11 mouse cellular contexts compared by ENCODE assay signal in genomic region chr2:43968581-43968980, GRCm38 (mm10).
DNase-seq lines count a peak whose midpoint lies in the region; ATAC-seq lines count a peak whose summit lies in the region.
"Had no signal": no experiment of that assay in that cellular context is flagged by ENCODE, and none has a peak within 500 bp of the region (broad histone marks: within the 10 kb centered on the region; RNA-seq: fewer than 3 reads in every experiment).

No protein-coding gene starts in this region.

- no peak overlapping the region for H3K4me2 ChIP-seq in heart, embryonic 12.5 days
- H3K4me2 ChIP-seq: embryonic facial prominence, embryonic 13.5 days had no signal

- DNase-seq in heart, postnatal 14 days: peak; percentile 6 to 12
- DNase-seq in retina, postnatal 1 day: peak; percentile 20
- no peak for DNase-seq in retina, embryonic 14.5 days (ENCODE audit: low spot score)
- peak; percentile 21 for DNase-seq in gastrocnemius, postnatal 10 days
- peak; percentile 8 for DNase-seq in testis, postnatal 14 days (ENCODE audit: low spot score)
- DNase-seq in layer of hippocampus, adult 9-10 months (ENCODE audit: low spot score): no peak
- DNase-seq: cerebellum, adult 8-10 months had no signal

- intact Hi-C loops in heart, postnatal 14 days (cut with DNase I): no loop called here

- H3K36me3 ChIP-seq in heart, embryonic 12.5 days: no peaks in the 10 kb centered on the region
- H3K36me3 ChIP-seq: embryonic facial prominence, embryonic 13.5 days had no signal

- H3K4me3 ChIP-seq in heart, embryonic 12.5 days: no peak overlapping the region
- H3K4me3 ChIP-seq: embryonic facial prominence, embryonic 13.5 days; layer of hippocampus, adult 2 months had no signal

- no peaks in the 10 kb centered on the region for H3K27me3 ChIP-seq in heart, embryonic 12.5 days (replicated peaks)
- H3K27me3 ChIP-seq: embryonic facial prominence, embryonic 13.5 days had no signal

- H3K9me3 ChIP-seq in heart, embryonic 12.5 days (replicated peaks): no peaks in the 10 kb centered on the region
- H3K9me3 ChIP-seq: embryonic facial prominence, embryonic 13.5 days had no signal

- WGBS in heart, embryonic 12.5 days: 49% methylated on average over 4 of the region's 4 CpGs

- H3K27ac ChIP-seq in heart, embryonic 12.5 days (ENCODE audit: poor library complexity, severe bottlenecking): no peak overlapping the region
- H3K27ac ChIP-seq: embryonic facial prominence, embryonic 13.5 days; layer of hippocampus, adult 2 months had no signal

- no peak overlapping the region for H3K9ac ChIP-seq in heart, embryonic 12.5 days
- H3K9ac ChIP-seq: embryonic facial prominence, embryonic 13.5 days had no signal

- 0 out of 2 replicates have a peak, but pooled peaks cover 3% of the 10 kb centered on the region for H3K4me1 ChIP-seq in heart, embryonic 12.5 days (replicated peaks)
- H3K4me1 ChIP-seq: embryonic facial prominence, embryonic 13.5 days had no signal

- ATAC-seq in heart, embryonic 12.5 days (ENCODE audit: insufficient number of reproducible peaks, low FRiP score): no peak
- ATAC-seq: lung, postnatal 0 days had no signal

Comparison
In these comparisons a context has a peak if more than half of its experiments do, and no peak if none do; other contexts are left out.
1. DNase-seq: peak in heart, postnatal 14 days (2 of 2), retina, postnatal 1 day (single experiment), gastrocnemius, postnatal 10 days (single experiment) and testis, postnatal 14 days (single experiment); none in retina, embryonic 14.5 days (single experiment) and layer of hippocampus, adult 9-10 months (single experiment).